8 mouse cellular contexts compared by ENCODE assay signal in the genomic region with DNA sequence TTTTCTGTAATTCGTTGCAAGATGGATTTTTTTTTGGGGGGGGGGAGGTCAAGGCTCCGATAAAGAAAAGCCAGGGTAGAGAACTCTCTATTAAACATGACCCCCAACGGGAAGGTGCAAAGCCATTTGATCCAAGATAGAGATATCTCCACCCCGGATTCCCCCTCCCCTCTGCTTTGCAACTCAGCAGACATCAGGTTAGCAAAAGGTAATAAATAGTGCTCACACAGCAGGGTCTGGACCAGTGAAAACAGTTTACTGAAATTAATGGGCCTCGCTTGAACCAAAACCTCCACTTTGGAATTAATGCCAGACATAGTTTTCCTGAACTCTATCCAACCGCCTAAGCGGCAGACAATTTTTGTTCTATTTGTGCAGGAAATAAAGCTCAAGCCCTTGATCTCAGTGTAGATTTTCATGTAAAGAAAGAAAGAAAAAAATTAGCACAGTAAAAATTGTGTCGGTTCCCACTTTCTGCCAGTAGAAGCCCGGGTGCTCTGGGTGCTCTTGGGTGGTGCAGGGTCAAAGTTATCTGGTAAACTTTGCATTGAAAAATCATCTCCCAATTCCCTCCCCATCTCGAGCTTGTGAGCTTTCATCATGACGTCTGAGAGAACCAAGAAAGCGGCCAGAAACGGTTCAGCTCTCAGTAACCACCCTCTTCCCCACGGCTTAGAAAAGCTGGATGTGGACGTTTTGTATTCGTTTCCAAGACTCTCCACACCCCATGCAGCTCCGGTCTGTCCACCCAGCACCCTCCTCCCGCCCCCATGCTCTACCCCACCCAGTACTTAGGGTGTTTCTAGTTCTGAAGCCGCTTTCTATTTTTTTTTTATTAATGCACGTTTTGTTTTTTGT. TPM values are rescaled to one million over a fixed set of nuclear protein-coding genes. Genes with fewer than 3 reads are reported as not detected.
DNase-seq lines count a peak whose midpoint lies in the region; ATAC-seq and TF ChIP-seq lines count a peak whose summit lies in the region.

No protein-coding gene starts in this region.

- no peaks in the 10 kb centered on the region for H3K36me3 ChIP-seq in ES-E14 (ENCODE audit: control insufficient read depth, insufficient read depth, low read length, poor library complexity, severe bottlenecking)
- H3K36me3 ChIP-seq in embryonic facial prominence, embryonic 15.5 days: no peaks in the 10 kb centered on the region
- no peaks in the 10 kb centered on the region for H3K36me3 ChIP-seq in hindbrain, embryonic 10.5 days
- no peaks in the 10 kb centered on the region for H3K36me3 ChIP-seq in liver, adult 2 months (ENCODE audit: control insufficient read depth, insufficient read depth, low read length)
- H3K36me3 ChIP-seq in neural tube, embryonic 12.5 days: no peaks in the 10 kb centered on the region

- under 1% methylated on average over 20 of the region's 20 CpGs for WGBS in embryonic facial prominence, embryonic 15.5 days
- under 1% methylated on average over 20 of the region's 20 CpGs for WGBS in hindbrain, embryonic 10.5 days
- 1% methylated on average over 20 of the region's 20 CpGs for WGBS in liver, adult 2 months
- WGBS in neural tube, embryonic 12.5 days: 1% methylated on average over 20 of the region's 20 CpGs

- H3K27me3 ChIP-seq in embryonic facial prominence, embryonic 15.5 days: no peaks in the 10 kb centered on the region
- peaks cover 21% of the 10 kb centered on the region for H3K27me3 ChIP-seq in hindbrain, embryonic 10.5 days (ENCODE audit: insufficient read depth, poor library complexity, severe bottlenecking)
- H3K27me3 ChIP-seq in liver, adult 2 months (ENCODE audit: control insufficient read depth, insufficient read depth, low read length): no peaks in the 10 kb centered on the region
- H3K27me3 ChIP-seq in neural tube, embryonic 12.5 days (replicated peaks): no peaks in the 10 kb centered on the region

- peaks cover 29 to 40% of the 10 kb centered on the region in 2 experiments for H3K4me1 ChIP-seq in ES-E14 (ENCODE audit: control insufficient read depth in 2 of 2, insufficient read depth in 2 of 2, low read length in 2 of 2, poor library complexity in 1 of 2)
- peaks cover 95% of the 10 kb centered on the region for H3K4me1 ChIP-seq in embryonic facial prominence, embryonic 15.5 days
- peaks cover 99% of the 10 kb centered on the region for H3K4me1 ChIP-seq in hindbrain, embryonic 10.5 days (replicated peaks)
- H3K4me1 ChIP-seq in liver, adult 2 months (ENCODE audit: control insufficient read depth, insufficient read depth, low read length): peaks cover 37% of the 10 kb centered on the region
- H3K4me1 ChIP-seq in neural tube, embryonic 12.5 days: peaks cover 93% of the 10 kb centered on the region

- peak overlapping the region; percentile 43 to 57 for H3K4me3 ChIP-seq in ES-E14 (ENCODE audit: insufficient read depth in 1 of 2, low read depth in 1 of 2, low read length in 2 of 2, poor library complexity in 1 of 2, severe bottlenecking in 1 of 2)
- H3K4me3 ChIP-seq in embryonic facial prominence, embryonic 15.5 days (replicated peaks): peak overlapping the region; percentile 35
- H3K4me3 ChIP-seq in hindbrain, embryonic 10.5 days: peak overlapping the region; percentile 57
- no peak overlapping the region for H3K4me3 ChIP-seq in liver, adult 2 months (ENCODE audit: insufficient read depth, low read depth, low read length)
- H3K4me3 ChIP-seq in neural tube, embryonic 12.5 days: peak overlapping the region; percentile 12

- DNase-seq in CD4-positive, CD25-positive, alpha-beta regulatory T cell, adult 2 months (ENCODE audit: low read depth, low spot score): peak; percentile 68
- DNase-seq in ES-E14 (ENCODE audit: low read depth, low spot score): no peak
- no peak for DNase-seq in hindbrain, embryonic 10.5 days (ENCODE audit: low spot score)
- peak; percentile 65 for DNase-seq in liver, adult 2 months (ENCODE audit: extremely low read depth, low read depth, low spot score)

- no peak for ATAC-seq in CD4-positive, CD25-positive, alpha-beta regulatory T cell, adult 4 months
- no peak for ATAC-seq in embryonic facial prominence, embryonic 15.5 days (ENCODE audit: insufficient number of reproducible peaks, low FRiP score, low TSS enrichment, low read depth)
- peak; percentile 8; the same call in 1 of the 2 replicates for ATAC-seq in neural tube, embryonic 12.5 days (ENCODE audit: low FRiP score, low read depth)
- ATAC-seq in inflammation-experienced regulatory T-cells, adult 6 months: no peak

- no peaks in the 10 kb centered on the region for H3K9me3 ChIP-seq in ES-E14 (ENCODE audit: control insufficient read depth, insufficient read depth, low read depth, low read length)
- H3K9me3 ChIP-seq in embryonic facial prominence, embryonic 15.5 days (replicated peaks): no peaks in the 10 kb centered on the region
- no peaks in the 10 kb centered on the region for H3K9me3 ChIP-seq in hindbrain, embryonic 10.5 days
- H3K9me3 ChIP-seq in neural tube, embryonic 12.5 days: no peaks in the 10 kb centered on the region

- in situ Hi-C loops in ES-E14 (cut with MboI; ENCODE audit: low sequenced_read_pairs in 2 of 2, unreplicated experiment in 2 of 2): no loop called here

- TF ChIP-seq POLR2A in liver, adult 2 months (IDR thresholded peaks at IDR 0.05; ENCODE audit: extremely low read depth, insufficient read depth, low read length): no peak

- TF ChIP-seq CTCF in liver, adult 2 months (IDR thresholded peaks at IDR 0.05; ENCODE audit: low read depth, low read length): no peak

- H3K79me2 ChIP-seq in liver, adult 2 months (ENCODE audit: control insufficient read depth, insufficient read depth, low read length): no peaks in the 10 kb centered on the region

- H3K9ac ChIP-seq in ES-E14 (ENCODE audit: insufficient read depth, low read depth, low read length, poor library complexity, severe bottlenecking): peak overlapping the region; percentile 30; the same call in 1 of the 2 replicates
- peak overlapping the region; percentile 28; the same call in 1 of the 2 replicates for H3K9ac ChIP-seq in embryonic facial prominence, embryonic 15.5 days
- peak overlapping the region; percentile 66 for H3K9ac ChIP-seq in liver, adult 2 months (ENCODE audit: low read depth, low read length)
- H3K9ac ChIP-seq in neural tube, embryonic 12.5 days: peak overlapping the region; percentile 33; the same call in 1 of the 2 replicates

- H3K4me2 ChIP-seq in embryonic facial prominence, embryonic 15.5 days (replicated peaks): peak overlapping the region; percentile 76
- H3K4me2 ChIP-seq in neural tube, embryonic 12.5 days (replicated peaks): peak overlapping the region; percentile 59

- H3K27ac ChIP-seq in ES-E14 (ENCODE audit: insufficient read depth, low read depth, low read length, poor library complexity, severe bottlenecking): peak overlapping the region; percentile 39; the same call in 1 of the 2 replicates
- H3K27ac ChIP-seq in embryonic facial prominence, embryonic 15.5 days (replicated peaks): peak overlapping the region; percentile 99
- peak overlapping the region; percentile 94 for H3K27ac ChIP-seq in hindbrain, embryonic 10.5 days
- H3K27ac ChIP-seq in liver, adult 2 months (replicated peaks; ENCODE audit: insufficient read depth, low read depth, low read length): peak overlapping the region; percentile 93
- peak overlapping the region; percentile 95 for H3K27ac ChIP-seq in neural tube, embryonic 12.5 days

TF ChIP-seq in ES-E14, 5 proteins besides CTCF, POLR2A, EP300 and RAD21:
- TF ChIP-seq ZNF384 (IDR thresholded peaks at IDR 0.05; ENCODE audit: low read depth, low read length) (no peak), CHD2 (IDR thresholded peaks at IDR 0.05; ENCODE audit: low read depth, low read length) (no peak), MAFK (IDR thresholded peaks at IDR 0.05; ENCODE audit: insufficient read depth, low read depth, low read length) (no peak), HCFC1 (IDR thresholded peaks at IDR 0.05; ENCODE audit: borderline replicate concordance, insufficient read depth, low read length) (no peak), ZC3H11A (IDR thresholded peaks at IDR 0.05; ENCODE audit: borderline replicate concordance, low read depth, low read length) (no peak)

RNA-seq across cellular contexts. Expression of a gene that starts 9.0 kb away (rescaled TPM):
- polyA plus RNA-seq in CD4-positive, CD25-positive, alpha-beta regulatory T cell, adult 4 months (2017; shearing (Covaris generic)): 10 to 100 TPM in 1 of 2 experiments, 1 to 10 TPM in 1; 7.6 to 18.8 TPM
- 39.5 and 43.2 TPM in 2 replicates for total RNA-seq in ES-E14 (2012; rRNA removed)
- 45.2 and 50.6 TPM in 2 replicates for polyA plus RNA-seq in embryonic facial prominence, embryonic 15.5 days (2015; fragmentation: Nextera tagmentation; extraction: Ambion mirVana)
- polyA plus RNA-seq in hindbrain, embryonic 10.5 days (2016; fragmentation: Nextera tagmentation; extraction: Ambion mirVana): 20.3 and 34.2 TPM in 2 replicates
- total RNA-seq in liver, adult 2 months (2014; rRNA removed): 6.8 and 9.3 TPM in 2 replicates
- polyA plus RNA-seq in liver, adult 2 months (2012; rRNA removed): 10.5 and 10.8 TPM in 2 replicates
- polyA plus RNA-seq in neural tube, embryonic 12.5 days (2016; fragmentation: Nextera tagmentation; extraction: Ambion mirVana): 57.2 and 61.9 TPM in 2 replicates
- 10 to 100 TPM in 1 of 3 experiments, 1 to 10 TPM in 2; 8.0 to 14.6 (median 9.4) TPM for polyA plus RNA-seq in inflammation-experienced regulatory T-cells, adult 6 months (2017; shearing (Covaris generic))

RNA-seq across cellular contexts. Expression of a gene that starts 53.3 kb away (rescaled TPM):
- polyA plus RNA-seq in CD4-positive, CD25-positive, alpha-beta regulatory T cell, adult 4 months (2017; shearing (Covaris generic)): 10 to 100 TPM; 20.0 to 29.3 TPM
- 26.5 and 27.6 TPM in 2 replicates for total RNA-seq in ES-E14 (2012; rRNA removed)
- 20.3 and 23.2 TPM in 2 replicates for polyA plus RNA-seq in embryonic facial prominence, embryonic 15.5 days (2015; fragmentation: Nextera tagmentation; extraction: Ambion mirVana)
- polyA plus RNA-seq in hindbrain, embryonic 10.5 days (2016; fragmentation: Nextera tagmentation; extraction: Ambion mirVana): 33.9 and 35.2 TPM in 2 replicates
- total RNA-seq in liver, adult 2 months (2014; rRNA removed): 15.7 and 26.4 TPM in 2 replicates
- polyA plus RNA-seq in liver, adult 2 months (2012; rRNA removed): 28.4 and 36.0 TPM in 2 replicates
- polyA plus RNA-seq in neural tube, embryonic 12.5 days (2016; fragmentation: Nextera tagmentation; extraction: Ambion mirVana): 41.5 and 43.0 TPM in 2 replicates
- polyA plus RNA-seq in inflammation-experienced regulatory T-cells, adult 6 months (2017; shearing (Covaris generic)): 10 to 100 TPM; 20.2 to 29.2 (median 28.3) TPM

Comparison
In these comparisons a context has a peak if more than half of its experiments do, and no peak if none do; other contexts are left out.
1. DNase-seq: peak in CD4-positive, CD25-positive, alpha-beta regulatory T cell, adult 2 months (single experiment) and liver, adult 2 months (single experiment); none in ES-E14 (single experiment) and hindbrain, embryonic 10.5 days (single experiment).
2. H3K27ac ChIP-seq: peak in every context shown above with its lines; median percentile 99 in embryonic facial prominence, embryonic 15.5 days; 95 in neural tube, embryonic 12.5 days; 94 in hindbrain, embryonic 10.5 days; 93 in liver, adult 2 months; 39 in ES-E14.
3. Peak in every context shown above with its lines, with median percentiles within 50 percentile points of each other: H3K9ac ChIP-seq.